Mouse (Mus musculus) limb, embryonic 14.5 days (tissue): ENCODE measurements around the gene Adck2. TPM values are rescaled to one million over a fixed set of nuclear protein-coding genes. Genes with fewer than 3 reads are reported as not detected.

Experiments
- ATAC-seq: fragments of 200-750 bp; cut with Nextera tagmentation; 2 replicates; pipeline ENCODE4 v1.8.0; 2017; ENCODE audit warnings: low read depth, moderate number of reproducible peaks, moderate TSS enrichment; ENCODE audit not compliant: low FRiP score
- DNase-seq: peaks from one replicate; pipeline ENCODE4 v3.0.0-alpha.2; 2015; ENCODE audit warnings: low spot score
- H3K27ac ChIP-seq: fragments of 300-500 bp; sonication (generic); replicated peaks from 2 replicates; pipeline ENCODE4 v1.5.1; 2014; ENCODE audit warnings: low read depth, mild to moderate bottlenecking, low read length, moderate library complexity, mixed read lengths
- H3K27me3 ChIP-seq: fragments of 300-500 bp; sonication (generic); 2 replicates; pipeline ENCODE4 v1.6.1; 2014; ENCODE audit warnings: low read length, mixed read lengths; ENCODE audit not compliant: control insufficient read depth, insufficient read depth
- H3K36me3 ChIP-seq: fragments of 300-500 bp; sonication (generic); 2 replicates; pipeline ENCODE4 v1.6.1; 2014; ENCODE audit warnings: mild to moderate bottlenecking, low read length, moderate library complexity, mixed read lengths; ENCODE audit not compliant: control insufficient read depth, insufficient read depth
- H3K4me1 ChIP-seq: fragments of 300-500 bp; sonication (generic); 2 replicates; pipeline ENCODE4 v1.6.1; 2014; ENCODE audit warnings: antibody characterized with exemption, low read length, mixed read lengths; ENCODE audit not compliant: control insufficient read depth, insufficient read depth
- H3K4me2 ChIP-seq: fragments of 300-500 bp; sonication (generic); replicated peaks from 2 replicates; pipeline ENCODE4 v1.6.1; 2014; ENCODE audit warnings: low read depth, mild to moderate bottlenecking, low read length, moderate library complexity; ENCODE audit not compliant: severe bottlenecking
- H3K4me3 ChIP-seq: fragments of 300-500 bp; sonication (generic); replicated peaks from 2 replicates; pipeline ENCODE4 v1.5.1; 2014; ENCODE audit warnings: low read length
- H3K9ac ChIP-seq: fragments of 300-500 bp; sonication (generic); 2 replicates; pipeline ENCODE4 v1.6.1; 2014; ENCODE audit warnings: mild to moderate bottlenecking, low read depth, low read length, moderate library complexity; ENCODE audit not compliant: severe bottlenecking
- H3K9me3 ChIP-seq: fragments of 300-500 bp; sonication (generic); 2 replicates; pipeline ENCODE4 v1.6.1; 2016; ENCODE audit warnings: low read length; ENCODE audit not compliant: control insufficient read depth
- POLR2A ChIP-seq: fragments of 200-500 bp; IDR thresholded peaks from 2 replicates; pipeline ENCODE4 v1.8.0; 2012; ENCODE audit warnings: inconsistent platforms, mild to moderate bottlenecking, moderate library complexity, borderline replicate concordance; ENCODE audit not compliant: insufficient read depth, insufficient read length; ENCODE audit errors: extremely low read depth
- WGBS: fragments of 180-500 bp; shearing (Covaris S2); extraction: QIAGEN DNeasy Blood & Tissue Kit; methylation state at CpG from one replicate; pipeline ENCODE4 v1.1.7; 2014; 5-methylcytosine and 5-hydroxymethylcytosine counted together
- polyA plus RNA-seq, 2 experiments: library from polyadenylated mRNA; depleted of rRNA in 1 of 2; stranded (reverse) in 1 of 2; unstranded in 1 of 2; fragments of >200 nt; fragmentation: Nextera tagmentation in 1 of 2; extraction: Ambion mirVana in 1 of 2; gene quantifications; 2 replicates each; pipeline versions ENCODE4 v1.2.1 to v1.2.3; 2012 to 2014

Gene Adck2
- polyA plus RNA-seq, 2 experiments = 17.0 to 41.1 TPM

DNA sequence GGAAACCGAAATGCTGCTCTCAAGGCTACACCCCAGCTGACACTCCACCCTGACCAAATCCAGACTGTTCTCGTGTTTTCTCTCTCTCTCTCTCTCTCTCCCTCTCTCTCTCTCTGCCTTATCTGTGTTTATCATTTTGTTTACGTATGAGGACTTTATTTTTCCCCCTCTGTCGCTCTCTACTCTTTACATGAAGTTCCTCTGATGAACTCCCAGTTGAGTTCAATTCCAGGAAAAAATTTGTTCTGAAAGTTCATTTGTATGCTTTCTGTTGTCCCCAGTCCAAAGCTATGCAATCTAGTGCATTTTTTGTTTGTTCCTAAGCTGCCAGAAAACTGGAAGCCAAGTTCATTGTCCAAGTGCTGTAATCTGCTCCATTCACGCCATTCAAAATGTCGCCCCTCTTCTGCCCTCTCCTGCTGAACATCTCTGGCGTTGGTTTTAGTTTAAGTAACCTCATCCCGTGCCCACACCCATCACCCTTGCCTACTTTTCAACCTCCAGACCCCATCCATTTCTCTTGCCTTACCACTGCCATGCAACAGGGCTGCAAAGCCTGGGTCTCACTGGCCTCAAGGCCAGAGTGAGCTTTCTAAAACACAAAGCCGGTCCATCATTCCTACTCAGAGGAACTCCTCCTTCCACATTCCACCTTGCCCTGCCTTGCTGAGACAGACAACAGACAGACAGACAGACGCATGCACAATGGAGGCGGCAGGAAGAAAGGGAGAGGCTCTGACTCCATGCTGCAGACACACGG lies 18.6 kb upstream of the Adck2 start:
- DNase-seq (no peak), ATAC-seq (no peak)
- Histone ChIP-seq H3K4me1 (peaks cover 27% of the 10 kb centered on the region), H3K27me3 (no peaks in the 10 kb centered on the region), H3K36me3 (no peaks in the 10 kb centered on the region), H3K27ac (no peak overlapping the region), H3K4me3 (no peak overlapping the region), H3K9ac (no peak overlapping the region), H3K9me3 (no peaks in the 10 kb centered on the region), H3K4me2 (peak overlapping the region; percentile 66; the same call in 1 of the 2 replicates)
- TF ChIP-seq POLR2A = no peak
- 84% methylated on average over 11 of the region's 12 CpGs for WGBS

DNA sequence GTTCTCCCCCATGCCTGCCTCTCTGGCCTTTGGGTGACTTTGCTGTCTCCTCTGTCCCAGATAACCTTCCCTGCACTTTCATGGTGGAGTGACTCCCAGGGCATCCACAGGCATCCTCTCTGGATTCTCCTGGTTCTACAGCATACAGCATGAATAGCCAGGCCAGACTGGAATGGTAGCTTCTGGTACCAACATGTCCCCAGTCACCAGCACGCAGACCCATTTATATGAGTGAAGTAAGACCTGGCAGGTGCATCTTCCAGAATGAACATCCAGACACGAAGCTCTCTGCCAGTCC lies 18.1 kb upstream of the Adck2 start:
- no peaks in the 10 kb centered on the region for H3K27me3 ChIP-seq
- ATAC-seq (no peak), DNase-seq (no peak)
- peaks cover 27% of the 10 kb centered on the region for H3K4me1 ChIP-seq
- H3K9me3 ChIP-seq = no peaks in the 10 kb centered on the region
- no peaks in the 10 kb centered on the region for H3K36me3 ChIP-seq
- H3K4me2 ChIP-seq = peak overlapping the region; percentile 66
- 83% methylated on average over 2 of the region's 2 CpGs for WGBS
- no peak overlapping the region for H3K4me3 ChIP-seq
- H3K9ac ChIP-seq = no peak overlapping the region
- no peak for TF ChIP-seq POLR2A
- no peak overlapping the region for H3K27ac ChIP-seq

DNA sequence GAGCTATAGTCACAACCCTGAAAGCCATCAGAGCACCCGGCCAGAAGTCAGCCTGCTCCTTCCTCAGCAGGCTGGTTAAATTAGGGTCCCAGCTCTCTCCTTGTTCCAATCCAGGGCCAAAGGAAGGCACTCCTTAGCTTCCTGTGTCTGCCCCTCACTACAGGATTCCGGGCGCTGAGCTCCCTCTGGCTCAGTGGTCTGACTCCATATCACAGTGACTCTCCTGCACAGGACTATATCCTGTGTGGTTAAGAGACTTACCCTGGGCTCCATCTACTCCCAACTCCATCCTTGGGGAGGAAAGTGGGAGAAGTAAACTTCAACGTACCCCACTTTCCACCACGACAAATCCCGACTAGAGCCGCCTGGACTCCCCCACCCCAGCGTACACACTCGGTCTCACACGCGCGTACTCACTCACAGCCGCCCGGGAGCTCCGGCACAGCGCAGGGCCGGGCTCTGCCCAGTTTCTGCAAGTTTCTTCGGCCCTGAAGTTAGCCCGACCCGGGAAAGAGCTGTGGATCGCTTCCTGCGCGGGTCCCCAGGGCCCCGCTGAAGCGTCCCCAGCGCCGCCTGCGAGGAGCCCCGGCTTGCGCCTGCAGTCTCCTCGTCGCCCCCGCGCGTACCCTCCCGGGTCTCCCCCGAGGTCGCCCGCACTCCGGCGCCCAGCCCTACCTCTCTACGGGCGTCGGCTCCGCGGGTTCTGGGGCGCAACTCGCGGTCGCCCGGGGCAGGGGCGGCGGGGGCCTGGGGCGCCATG lies 16.6 kb upstream of the Adck2 start:
- under 1% methylated on average over 32 of the region's 54 CpGs for WGBS
- H3K4me2 ChIP-seq = peak overlapping the region; percentile 66
- H3K27me3 ChIP-seq = no peaks in the 10 kb centered on the region
- no peaks in the 10 kb centered on the region for H3K36me3 ChIP-seq
- DNase-seq (peak; percentile 38), ATAC-seq (peak; percentile 62)
- H3K4me3 ChIP-seq = peak overlapping the region; percentile 88
- no peak for TF ChIP-seq POLR2A
- H3K9ac ChIP-seq = peak overlapping the region; percentile 99
- H3K9me3 ChIP-seq = no peaks in the 10 kb centered on the region
- H3K4me1 ChIP-seq = peaks cover 27% of the 10 kb centered on the region
- H3K27ac ChIP-seq = peak overlapping the region; percentile 94

DNA sequence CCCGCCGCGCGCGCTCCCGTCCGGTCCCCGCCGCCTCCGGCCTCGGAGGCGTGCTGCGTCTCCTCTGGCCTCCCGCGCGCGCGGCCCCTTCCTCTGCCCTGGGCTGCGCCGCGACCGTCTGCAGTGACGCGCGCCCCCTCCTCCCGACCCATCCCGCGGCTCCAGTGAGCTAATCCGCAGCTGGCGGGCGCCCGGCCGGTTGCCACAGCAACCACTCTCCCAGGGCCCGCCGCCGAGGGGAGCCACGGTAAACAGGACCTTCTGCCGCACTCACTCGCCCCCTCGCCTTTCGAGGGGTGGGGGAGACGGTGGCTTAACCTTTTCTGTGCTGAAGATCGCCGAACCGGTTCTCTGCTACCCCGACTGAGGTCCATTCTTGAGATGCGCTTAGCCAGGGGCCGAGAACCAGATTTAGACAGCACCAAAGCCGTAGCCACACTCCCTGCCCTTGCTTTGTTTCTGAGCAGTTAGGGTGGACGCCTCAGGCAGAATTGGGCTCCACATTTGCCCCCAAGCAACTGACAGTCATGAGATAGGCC lies 15.9 kb upstream of the Adck2 start, which contains the start of gene Dennd2a:
Gene Dennd2a, minus strand, starts transcription at position 145 of the 539 bp plus-strand sequence.
- ATAC-seq = peak; percentile 93
- peak; percentile 91 for DNase-seq
- H3K9ac ChIP-seq = peak within 1 kb of the TSS; percentile 99
- peak within 1 kb of the TSS; percentile 88 for H3K4me3 ChIP-seq
- WGBS = 0% methylated on average over 17 of the region's 50 CpGs
- peak within 1 kb of the TSS; percentile 94 for H3K27ac ChIP-seq
- TF ChIP-seq POLR2A = no peak
- H3K27me3 ChIP-seq = no peaks in the 10 kb centered on the region
- H3K9me3 ChIP-seq = no peaks in the 10 kb centered on the region
- H3K4me1 ChIP-seq = peaks cover 30% of the 10 kb centered on the region
- peak within 1 kb of the TSS; percentile 66 for H3K4me2 ChIP-seq
- no peaks in the 10 kb centered on the region for H3K36me3 ChIP-seq

DNA sequence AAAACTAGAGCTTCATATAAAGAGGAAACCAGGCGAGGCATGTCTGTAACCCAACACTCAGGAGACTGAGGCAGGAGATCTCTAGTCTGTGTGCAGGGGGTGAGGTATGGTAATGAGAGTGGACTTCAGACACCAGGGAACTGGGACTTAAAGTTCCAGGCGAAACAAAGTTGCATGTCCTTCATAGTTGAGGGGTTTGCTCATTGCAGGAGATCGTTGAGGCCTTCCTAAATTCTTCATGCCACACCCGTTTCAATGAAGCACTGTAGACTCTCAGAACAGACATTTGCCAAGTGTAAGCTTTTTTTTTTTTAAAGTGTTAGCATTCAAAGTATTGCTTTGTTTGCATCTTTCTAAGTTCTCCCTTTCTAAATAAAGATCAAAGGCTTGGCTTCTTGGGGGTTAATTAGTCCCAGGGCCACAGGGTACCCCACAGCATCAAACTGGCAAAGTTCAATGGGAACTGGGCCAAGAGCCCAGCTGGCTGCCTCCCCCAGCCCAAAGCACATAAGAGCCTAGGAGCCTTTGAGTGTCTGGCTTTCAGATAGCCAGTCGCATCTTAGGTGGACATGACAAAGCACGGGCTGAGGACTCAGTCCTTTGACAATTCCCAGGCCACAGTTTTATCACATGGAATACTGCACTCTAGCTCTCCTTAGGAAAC lies 14.3 kb upstream of the Adck2 start:
- no peak overlapping the region for H3K9ac ChIP-seq
- H3K27me3 ChIP-seq = no peaks in the 10 kb centered on the region
- H3K36me3 ChIP-seq = no peaks in the 10 kb centered on the region
- no peak overlapping the region for H3K4me3 ChIP-seq
- no peak for ATAC-seq
- 37% methylated on average over 6 of the region's 6 CpGs for WGBS
- peaks cover 30% of the 10 kb centered on the region for H3K4me1 ChIP-seq
- no peaks in the 10 kb centered on the region for H3K9me3 ChIP-seq
- H3K4me2 ChIP-seq = no peak overlapping the region
- H3K27ac ChIP-seq = no peak overlapping the region
- TF ChIP-seq POLR2A = no peak
- DNase-seq = no peak
